Mouse (Mus musculus) right cerebral cortex, adult 2 months (tissue): ENCODE results near the gene Trim33.

Experiments used
- DNase-seq, 2 experiments: peaks; one replicate each; pipeline ENCODE4 v3.0.0; 2021 to 2022; ENCODE audit warnings: low spot score in 2 of 2

Gene Trim33

DNA sequence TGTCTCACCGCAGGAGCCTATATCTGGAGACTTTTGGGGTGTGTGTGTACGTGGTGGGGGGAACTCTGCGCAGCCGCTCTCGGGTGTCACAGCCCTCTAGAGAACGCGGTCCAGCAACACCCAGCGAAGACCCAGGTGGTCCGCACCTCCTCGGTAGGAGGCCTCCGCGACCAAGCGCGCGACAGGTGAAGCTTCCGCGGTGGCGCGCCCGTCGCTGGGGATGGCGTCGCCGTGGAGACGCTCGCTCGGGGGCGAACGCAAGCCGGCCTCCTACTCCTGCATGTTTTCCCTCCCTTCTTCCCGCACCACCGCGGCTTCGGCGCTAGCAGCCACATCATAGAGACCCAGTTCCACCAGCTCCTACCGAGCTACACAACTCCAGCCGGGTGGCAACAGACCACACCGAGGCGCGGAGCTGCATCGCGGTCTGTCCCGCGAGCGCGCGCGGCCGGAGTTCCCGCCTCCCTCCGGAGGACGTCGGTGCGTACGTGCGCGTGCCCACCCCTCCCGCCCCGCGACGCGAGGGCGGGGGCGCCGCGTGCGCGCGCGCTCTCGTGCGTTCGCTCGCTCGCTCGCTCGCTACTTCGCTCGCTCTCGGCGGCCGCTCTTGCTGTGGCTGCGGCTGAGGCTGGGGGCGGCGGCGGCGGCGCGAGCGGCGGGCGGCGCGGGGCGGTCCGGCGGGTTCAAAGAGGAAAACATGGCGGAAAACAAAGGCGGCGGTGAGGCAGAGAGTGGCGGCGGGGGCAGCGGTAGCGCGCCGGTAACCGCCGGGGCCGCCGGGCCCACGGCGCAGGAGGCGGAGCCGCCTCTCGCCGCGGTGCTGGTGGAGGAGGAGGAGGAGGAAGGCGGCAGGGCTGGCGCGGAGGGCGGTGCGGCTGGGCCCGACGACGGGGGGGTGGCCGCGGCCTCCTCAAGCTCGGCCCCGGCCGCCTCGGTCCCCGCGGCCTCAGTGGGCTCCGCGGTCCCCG lies at the start of gene Trim33:
Gene Trim33, plus strand, starts transcription at position 112 of the 968 bp plus-strand sequence.
- DNase-seq, result peak; percentile 86 to 89

DNA sequence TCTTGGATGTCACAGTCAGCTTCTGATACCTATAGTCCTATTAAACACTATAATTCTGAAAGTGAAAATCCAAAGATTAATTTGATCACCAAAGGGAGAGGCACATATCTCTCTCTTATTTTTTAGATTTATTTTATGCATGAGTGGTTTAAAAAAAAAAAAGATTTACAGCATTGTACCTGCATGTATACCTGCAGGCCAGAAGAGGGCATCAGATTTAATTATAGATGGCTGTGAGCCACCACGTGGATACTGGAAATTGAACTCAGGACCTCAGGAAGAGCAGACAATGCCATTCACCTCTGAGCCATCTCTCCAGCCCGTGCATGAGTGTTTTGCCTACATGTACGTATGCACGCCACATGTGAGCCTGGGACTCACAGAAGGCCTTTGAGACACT lies 46.7 kb upstream of the Trim33 start:
- DNase-seq, result no peak

DNA sequence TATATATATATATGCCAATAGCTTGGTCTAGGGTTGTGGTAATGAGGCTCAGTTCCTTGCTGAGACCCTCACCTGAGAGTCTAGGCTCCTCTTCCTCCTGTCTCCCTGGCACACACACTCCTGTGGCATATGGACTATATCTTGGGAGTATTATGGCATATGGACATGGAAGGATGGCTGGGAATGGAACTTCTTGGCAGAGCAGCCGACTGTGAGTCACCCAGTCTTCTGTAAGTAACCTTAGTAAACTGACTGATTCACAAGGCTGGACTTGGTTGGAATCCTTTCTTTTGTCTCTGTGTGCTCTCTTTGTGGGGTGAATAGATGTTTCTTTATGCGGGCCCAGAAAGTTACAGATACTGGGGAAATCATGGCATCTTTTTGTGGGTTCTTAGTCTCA lies 37.6 kb upstream of the Trim33 start:
- peak; percentile 23 to 32 for DNase-seq

DNA sequence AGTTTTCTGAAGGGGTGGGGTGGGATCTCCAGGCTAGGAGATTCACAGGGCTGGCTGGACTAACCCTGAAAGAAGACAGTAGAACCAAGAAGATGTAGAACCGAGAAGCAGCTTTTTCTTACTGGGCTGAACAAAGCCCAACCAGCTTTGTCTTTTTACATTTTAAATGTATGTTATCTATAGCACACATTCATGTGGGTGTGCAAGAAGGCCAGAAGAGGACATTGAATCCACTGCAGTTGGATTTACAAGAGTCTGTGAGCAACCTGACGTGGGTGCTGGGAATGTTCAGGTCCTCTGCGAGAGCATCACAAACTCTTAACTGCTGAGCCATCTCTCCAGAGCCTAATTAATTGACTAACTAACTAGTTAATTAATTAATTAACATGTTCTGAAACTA lies 36.9 kb upstream of the Trim33 start:
- no peak for DNase-seq

DNA sequence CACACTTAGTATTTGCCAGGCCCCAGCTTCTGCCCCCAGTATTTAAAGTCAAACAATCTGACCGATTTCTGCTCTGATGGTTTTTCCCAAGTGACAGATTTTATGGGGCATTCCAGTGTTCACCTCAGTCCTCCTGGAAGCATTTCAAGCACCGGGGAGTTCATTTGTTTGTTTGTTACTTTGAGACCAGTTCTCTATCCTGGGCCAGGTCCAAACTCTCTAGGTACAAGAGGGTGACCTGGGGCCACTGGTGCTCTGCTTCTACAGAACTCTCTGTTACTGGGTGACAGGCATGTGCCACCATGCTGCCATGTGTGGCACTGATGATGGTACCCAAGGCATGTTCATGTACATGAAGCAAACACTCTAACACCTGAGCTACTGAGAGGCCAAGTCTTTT lies 35.6 kb upstream of the Trim33 start:
- DNase-seq, result no peak

DNA sequence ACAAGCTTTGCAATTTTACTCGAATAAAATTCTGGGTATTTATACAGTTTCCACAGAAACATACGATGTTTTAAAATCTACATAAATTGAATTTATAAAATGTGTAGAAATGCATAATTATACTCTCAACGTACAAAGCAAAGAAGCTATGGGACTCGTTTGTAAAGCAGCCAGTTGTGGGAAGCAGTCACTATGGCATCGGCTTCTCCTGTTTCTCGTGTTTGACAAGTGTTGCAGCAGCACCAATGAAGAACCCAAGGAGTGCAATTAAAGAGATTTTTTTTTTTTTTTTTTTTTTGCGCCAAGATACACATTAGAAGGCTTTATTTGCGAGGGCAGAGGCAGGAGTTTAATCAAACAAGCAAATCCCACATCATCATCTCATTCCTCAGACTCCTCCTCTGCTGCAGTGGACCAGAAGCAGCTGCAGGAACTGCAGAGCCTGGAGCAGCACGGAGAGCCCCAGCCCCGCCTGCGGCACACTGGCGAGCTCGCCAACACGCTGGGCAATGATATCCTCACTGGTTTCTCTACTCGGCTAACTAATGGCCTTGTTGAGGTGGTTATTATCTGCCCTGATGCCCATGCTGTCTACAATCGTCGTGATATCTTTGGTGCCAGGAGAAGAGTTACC lies 32.3 kb upstream of the Trim33 start:
- DNase-seq, result no peak

DNA sequence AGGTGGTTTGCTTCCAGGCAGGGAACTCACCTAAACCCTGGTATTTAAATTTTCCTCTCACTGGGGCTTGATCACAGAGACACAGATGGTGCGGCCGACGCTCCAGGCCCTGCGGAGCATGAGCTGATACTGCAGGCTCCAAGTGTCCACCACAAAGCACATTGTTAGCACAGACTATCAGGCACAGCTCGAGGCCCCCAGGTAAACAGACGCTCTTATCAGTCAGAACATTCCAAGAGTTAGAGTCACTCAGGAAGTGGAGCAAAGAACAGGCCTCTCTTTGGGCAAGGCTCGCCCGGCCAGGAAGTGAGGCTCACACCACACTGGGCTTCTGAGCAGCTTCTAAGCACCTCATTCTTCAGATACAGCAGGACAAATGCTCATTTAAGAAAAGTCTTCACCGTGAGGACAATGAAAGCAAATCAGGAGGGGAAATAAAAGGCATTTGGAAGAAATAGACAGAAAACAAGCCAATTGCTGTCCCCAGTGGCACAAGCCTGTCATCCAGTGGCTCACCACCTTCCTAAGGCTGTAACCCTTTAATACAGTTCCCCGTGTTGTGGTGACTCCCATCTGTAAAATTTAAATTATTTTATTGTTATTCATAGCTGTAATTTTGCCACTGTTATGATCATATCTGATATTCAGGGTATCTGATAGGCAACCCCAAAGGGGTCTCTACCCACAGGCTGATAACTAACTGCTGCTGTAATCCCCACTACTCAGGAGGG lies 22.8 kb upstream of the Trim33 start:
- DNase-seq, result no peak

DNA sequence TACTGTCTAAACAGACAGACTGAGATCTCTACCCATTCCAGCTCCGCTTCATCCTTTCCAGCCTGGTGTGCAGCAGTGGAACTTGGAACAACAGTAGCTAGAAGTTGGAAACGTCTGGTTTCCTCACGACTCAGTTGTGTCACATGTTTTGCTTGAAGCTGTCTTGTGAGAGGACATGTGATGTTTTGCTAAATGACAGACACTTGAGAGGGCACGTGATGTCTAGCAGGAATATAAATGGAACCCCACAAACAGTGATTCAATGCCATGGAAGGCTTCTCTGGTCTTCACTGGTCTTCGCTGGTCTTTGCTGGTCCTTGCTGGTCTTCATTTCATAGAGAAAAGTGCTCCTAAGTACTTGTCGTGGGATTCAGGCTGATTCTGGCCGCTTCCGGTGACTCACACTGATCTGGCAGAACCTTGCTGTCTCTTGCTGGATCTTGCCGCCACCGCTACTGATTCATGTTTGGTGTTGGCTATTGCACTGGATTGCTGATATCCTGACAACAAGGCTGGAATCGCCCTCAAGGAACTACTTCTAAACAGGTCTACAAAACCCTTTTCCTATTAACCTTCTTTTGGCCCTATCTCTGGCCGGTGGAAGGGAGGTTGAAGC lies 16.2 kb upstream of the Trim33 start:
- DNase-seq, result no peak

DNA sequence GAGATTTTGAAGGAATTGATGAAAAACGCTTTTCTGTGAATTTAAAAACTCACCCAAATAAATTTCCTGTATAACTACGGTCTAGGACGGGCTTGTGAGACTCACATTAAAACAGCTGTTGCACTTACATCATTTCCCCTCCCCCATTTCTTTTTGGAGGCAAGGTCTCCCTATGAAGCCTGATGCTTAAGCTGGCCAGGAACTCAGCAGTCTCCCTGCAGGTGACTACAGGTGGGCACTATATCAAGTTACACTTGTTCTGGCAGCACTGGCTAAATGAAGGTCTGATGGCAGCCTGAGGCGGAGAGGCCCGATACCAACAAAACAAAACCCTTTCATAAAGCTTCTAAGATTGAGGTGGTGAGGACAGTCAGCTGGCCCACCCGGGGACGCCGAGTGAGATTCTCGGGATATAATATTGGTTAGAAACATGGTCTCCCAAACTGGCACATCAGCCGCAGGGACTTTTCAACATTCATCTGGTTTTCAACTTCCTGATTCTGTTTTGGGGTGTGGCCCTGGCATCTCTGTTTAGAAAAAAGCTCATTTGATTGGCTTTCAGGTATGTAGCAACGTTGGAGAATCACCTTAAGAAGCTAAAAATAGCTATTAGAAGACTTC lies 422 bp upstream of the Trim33 start:
- peak in 1 of 2 experiments; percentile 24 for DNase-seq

DNA sequence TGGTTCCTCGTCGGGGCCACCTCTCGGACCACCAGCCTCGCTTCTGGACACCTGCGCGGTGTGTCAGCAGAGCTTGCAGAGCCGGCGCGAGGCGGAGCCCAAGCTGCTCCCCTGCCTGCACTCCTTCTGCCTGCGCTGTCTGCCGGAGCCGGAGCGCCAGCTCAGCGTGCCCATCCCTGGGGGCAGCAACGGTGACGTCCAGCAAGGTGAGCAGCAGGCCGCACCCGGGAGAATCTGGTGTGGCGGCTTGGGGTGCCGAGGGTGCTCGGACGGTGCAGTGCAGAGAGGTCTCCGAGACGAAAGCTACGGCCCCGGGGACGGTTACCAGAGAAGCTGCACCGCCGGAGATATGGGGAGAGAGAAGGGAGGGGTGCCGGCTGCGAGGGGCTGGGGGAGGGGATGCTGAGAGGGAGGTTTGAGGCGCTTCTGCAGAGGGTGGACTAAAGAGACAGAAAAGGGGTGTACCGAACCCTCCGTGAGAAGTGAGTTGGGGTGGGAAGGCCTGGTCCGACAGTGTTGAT lies 1.2 kb downstream of the Trim33 start:
- DNase-seq, result peak; percentile 49 to 56

DNA sequence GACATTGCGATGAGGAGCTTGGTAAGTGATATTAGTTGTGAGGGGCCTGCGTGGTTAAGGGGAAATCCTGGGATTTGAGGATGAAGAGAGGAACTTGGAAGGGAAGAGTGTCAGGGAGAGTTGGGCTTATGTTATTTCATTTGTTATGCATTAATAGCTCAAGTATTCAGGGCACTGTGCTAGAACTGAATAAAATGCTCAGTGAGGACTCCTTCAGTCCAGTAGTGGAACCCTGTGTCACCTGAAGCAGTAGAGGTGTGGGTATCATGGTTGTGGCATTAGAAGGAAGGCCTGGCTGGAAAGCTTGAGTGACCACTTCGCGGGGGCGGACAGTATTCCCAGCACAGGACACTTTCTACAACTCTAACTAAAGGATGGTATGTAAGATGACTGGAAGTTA lies 1.8 kb downstream of the Trim33 start:
- no peak for DNase-seq

DNA sequence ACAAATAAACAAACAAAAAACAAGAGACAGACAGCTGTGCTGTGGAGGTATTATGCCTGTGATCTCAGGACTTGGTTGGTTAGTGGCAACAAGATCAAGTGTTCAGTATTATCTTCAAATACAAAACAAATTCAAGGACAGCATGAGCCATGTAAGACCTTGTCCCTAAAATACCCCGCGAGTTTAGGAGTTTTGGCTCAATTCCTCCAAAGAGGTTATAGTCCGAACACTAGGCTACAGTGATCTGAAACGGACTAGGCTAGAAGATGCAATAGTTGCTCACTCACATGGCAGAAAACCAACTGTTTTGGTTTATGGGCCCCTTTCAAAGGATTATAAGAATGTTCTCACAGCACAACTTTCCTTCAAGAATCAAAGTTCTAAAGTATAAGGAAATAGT lies 9.7 kb downstream of the Trim33 start:
- DNase-seq, result no peak

DNA sequence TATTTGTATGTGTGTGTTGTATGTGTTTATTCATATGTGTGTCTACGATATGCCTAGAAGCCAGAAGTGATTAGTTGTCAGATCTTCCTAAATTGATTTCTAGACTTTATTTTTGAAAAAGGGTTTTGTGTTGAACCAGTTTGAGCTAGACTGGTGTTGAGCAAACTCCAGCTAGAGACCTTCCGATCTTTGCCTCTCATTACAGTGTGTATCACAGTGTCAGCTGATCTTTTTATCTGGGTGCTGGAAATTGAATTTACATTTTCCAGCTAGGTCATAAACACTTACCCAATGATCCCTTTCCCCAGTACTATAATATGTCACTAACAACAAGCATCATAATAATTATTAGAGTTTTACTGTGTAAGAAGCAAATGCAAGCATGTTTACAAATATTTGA lies 12.0 kb downstream of the Trim33 start:
- no peak for DNase-seq

DNA sequence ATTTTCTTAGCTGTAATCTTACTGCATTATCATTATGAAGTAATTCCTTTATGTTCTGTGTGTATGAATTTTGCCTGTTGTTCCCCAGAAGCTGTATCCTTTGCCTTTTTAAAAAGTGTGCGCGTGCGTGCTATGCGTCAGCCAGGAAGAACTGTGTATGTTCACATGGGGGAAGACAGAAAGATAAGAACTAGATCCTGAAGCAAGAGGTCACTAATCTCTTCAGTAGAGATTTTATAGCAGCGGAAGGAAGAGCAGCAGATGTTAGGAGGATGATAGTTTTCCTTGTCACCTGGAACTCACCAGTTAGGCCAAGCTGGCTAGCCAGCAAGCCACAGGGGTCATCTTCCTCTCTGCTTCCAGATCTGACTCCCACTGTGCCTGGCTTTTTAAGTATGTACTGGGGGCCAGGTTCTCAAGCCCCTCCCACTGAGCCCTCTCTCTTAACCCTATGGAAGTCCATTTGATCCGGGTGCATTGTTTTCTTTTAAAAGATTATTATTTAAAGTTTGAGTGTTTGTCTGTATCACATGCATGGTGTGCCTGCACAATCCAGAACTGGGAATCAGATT lies 26.4 kb downstream of the Trim33 start:
- no peak for DNase-seq

DNA sequence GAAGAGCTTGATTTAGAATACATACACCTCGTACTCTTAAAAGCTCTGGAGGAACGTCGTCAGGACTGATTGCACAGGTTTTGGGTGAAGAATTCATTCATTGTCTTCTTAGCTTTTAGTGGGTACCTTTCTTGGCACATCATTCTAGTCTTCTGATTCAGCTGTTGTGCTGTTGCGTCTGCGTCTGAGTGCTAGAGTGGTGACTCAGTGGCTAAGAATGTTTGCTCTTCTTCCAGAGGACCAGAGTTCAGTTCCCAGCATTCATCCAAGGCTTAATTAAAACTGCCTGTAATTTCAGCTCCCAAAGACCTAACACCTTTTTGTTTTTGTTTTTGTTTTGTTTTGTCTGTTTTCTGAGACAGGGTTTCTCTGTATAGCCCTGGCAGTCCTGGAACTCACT lies 30.2 kb downstream of the Trim33 start:
- no peak for DNase-seq

DNA sequence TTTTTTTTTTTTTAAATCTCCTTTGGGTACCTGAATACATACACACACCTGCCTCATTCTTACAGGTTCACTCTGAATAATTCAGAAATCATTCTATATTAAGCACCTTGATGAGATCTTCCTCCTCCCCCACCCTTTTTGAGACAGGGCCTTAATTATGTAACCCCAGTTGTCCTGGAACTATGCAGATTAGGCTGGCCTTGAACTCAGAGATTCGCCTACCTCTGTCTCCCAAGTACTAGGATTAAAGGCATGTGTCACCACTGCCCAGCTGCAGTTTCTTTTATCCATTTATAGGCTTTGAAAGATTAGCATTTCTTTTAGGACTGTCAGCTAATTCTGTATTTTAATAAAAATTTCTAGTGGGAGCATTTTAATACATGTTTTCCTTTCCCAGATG lies 30.7 kb downstream of the Trim33 start:
- no peak for DNase-seq

DNA sequence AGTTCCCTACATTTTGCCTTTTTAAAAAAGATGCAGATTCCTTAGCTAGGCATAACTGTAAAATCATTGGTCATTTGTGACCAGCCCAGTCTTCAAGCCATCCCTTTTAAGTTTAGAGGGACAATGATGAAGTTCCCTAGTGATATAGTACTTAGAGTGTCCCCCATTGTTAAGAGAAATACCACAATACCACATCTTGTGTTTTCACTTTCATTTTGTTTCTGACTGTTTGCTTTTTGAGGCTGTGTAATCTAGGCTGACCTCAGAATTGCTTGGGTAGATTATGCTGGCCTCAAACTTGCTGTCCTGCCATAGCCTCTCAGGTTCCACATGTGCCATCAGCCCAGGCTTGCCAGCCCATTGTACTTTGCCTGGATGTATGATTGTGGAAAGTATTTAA lies 35.2 kb downstream of the Trim33 start:
- no peak for DNase-seq

DNA sequence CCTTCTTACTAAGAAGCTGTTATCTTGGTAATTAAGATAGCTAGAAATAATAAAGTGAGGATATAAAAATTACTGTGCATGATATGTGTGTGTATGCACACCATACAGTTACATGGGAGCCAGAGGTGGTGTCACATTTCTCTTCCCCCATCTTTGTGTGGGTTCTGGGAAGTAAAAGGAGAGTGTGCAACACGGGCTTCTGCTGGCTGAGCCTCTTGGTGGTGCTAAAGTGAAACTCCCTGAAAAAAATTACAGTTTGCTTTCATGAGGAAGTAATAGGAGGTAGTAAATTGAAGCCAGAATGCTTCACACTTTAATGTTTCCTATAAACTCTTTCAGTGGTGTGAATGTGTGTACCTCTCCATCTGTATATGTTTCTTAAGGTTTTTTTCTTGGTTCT lies 56.3 kb downstream of the Trim33 start:
- DNase-seq, result no peak

DNA sequence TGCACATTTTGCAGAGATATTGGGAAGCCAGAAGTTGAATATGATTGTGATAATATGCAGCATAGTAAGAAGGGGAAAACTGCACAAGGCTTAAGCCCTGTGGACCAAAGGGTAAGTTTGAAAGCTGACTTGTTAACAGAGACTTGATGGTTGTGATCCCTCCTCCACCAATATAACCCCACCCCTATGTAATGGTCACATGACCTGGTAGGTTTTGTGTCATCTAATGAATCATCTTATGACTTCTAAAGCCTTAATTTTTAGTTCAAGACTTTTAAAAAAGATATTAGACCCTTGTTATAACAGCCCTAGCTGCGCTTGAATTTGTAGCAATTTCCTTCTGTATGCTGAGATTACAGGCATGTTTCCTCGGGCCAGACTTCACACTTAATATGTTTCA lies 67.6 kb downstream of the Trim33 start:
- DNase-seq, result no peak

DNA sequence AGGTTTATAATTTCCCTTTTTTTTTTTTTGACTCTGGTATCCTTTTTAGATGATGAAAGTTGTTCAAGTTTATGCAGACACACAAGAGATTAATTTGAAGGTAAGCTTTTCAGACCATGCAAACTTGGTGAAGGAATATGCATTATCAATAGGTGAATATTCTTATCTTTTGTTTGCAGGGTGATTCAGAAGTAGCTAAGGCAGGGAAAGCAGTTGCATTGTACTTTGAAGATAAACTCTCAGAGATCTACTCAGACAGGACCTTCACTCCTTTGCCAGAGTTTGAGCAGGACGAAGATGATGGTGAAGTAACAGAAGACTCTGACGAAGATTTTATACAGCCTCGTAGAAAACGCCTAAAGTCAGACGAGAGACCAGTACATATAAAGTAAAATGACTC lies 74.4 kb downstream of the Trim33 start:
- DNase-seq, result no peak

DNA sequence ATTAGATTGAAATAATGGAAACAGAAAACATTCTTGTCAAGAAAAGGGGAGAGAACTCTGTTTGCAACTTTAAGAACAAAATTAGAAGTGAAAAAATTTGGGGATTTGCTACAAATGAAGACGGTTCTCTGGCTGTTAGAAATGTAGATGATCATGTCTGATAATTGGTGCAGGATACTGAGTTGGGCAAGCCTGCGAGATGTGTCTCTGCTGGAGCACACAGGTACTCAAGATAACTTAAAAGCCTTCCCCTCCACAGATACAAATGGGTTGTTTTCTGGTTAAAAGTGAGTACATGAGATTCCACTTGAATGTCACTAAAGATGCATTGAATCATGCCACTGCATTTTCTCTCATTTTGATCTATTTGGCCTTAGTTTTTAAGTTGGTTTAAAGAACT lies 74.9 kb downstream of the Trim33 start:
- no peak for DNase-seq
